Mouse (Mus musculus) forebrain, postnatal 0 days (tissue): ENCODE measurements around the gene Fermt3. TPM values are rescaled to one million over a fixed set of nuclear protein-coding genes. Genes with fewer than 3 reads are reported as not detected.

ENCODE experiments used
- ATAC-seq: fragments of 200-750 bp; cut with Nextera tagmentation; 2 replicates; pipeline ENCODE4 v1.8.0; 2017; ENCODE audit warnings: mild to moderate bottlenecking, moderate library complexity
- DNase-seq: peaks from one replicate; pipeline ENCODE4 v3.0.0-alpha.2; 2015
- H3K27ac ChIP-seq: fragments of 300-500 bp; sonication (generic); 2 replicates; pipeline ENCODE4 v1.5.1; 2014; ENCODE audit warnings: low read depth, mild to moderate bottlenecking, antibody characterized with exemption, low read length, moderate library complexity, mixed read lengths
- H3K27me3 ChIP-seq: fragments of 300-500 bp; sonication (generic); 2 replicates; pipeline ENCODE4 v1.6.1; 2014; ENCODE audit warnings: mild to moderate bottlenecking, low read length, mixed read lengths; ENCODE audit not compliant: insufficient read depth
- H3K36me3 ChIP-seq: fragments of 300-500 bp; sonication (generic); 2 replicates; pipeline ENCODE4 v1.6.1; 2014; ENCODE audit warnings: mild to moderate bottlenecking, moderate library complexity; ENCODE audit not compliant: insufficient read depth
- H3K4me1 ChIP-seq: fragments of 300-500 bp; sonication (generic); 2 replicates; pipeline ENCODE4 v1.6.1; 2014; ENCODE audit warnings: antibody characterized with exemption; ENCODE audit not compliant: insufficient read depth
- H3K4me2 ChIP-seq: fragments of 300-500 bp; sonication (generic); 2 replicates; pipeline ENCODE4 v1.6.1; 2014; ENCODE audit warnings: low read depth, mild to moderate bottlenecking, moderate library complexity
- H3K4me3 ChIP-seq: fragments of 300-500 bp; sonication (generic); 2 replicates; pipeline ENCODE4 v1.5.1; 2014; ENCODE audit warnings: low read depth, low read length, mixed read lengths
- H3K9ac ChIP-seq: fragments of 300-500 bp; sonication (generic); 2 replicates; pipeline ENCODE4 v1.6.1; 2014; ENCODE audit warnings: mild to moderate bottlenecking
- H3K9me3 ChIP-seq: fragments of 300-500 bp; sonication (generic); 2 replicates; pipeline ENCODE4 v1.6.1; 2016; ENCODE audit warnings: low read length
- CTCF ChIP-seq: sonication (generic); IDR thresholded peaks from 2 replicates; pipeline ENCODE4 v1.5.1; 2016; ENCODE audit warnings: antibody characterized with exemption, control low read depth, low read depth
- WGBS: fragments of 180-500 bp; shearing (Covaris S2); extraction: QIAGEN DNeasy Blood & Tissue Kit; methylation state at CpG from one replicate; pipeline ENCODE4 v1.1.7; 2014; 5-methylcytosine and 5-hydroxymethylcytosine counted together
- polyA plus RNA-seq: library from polyadenylated mRNA; unstranded; fragments of >200 nt; fragmentation: Nextera tagmentation; extraction: Ambion mirVana; gene quantifications from 2 replicates; pipeline ENCODE4 v1.2.1, GENCODE M21; 2015
- total RNA-seq: library from RNA; depleted of rRNA; stranded (reverse); fragments of >200 nt; gene quantifications from 2 replicates; pipeline ENCODE4 v1.2.3, GENCODE M21; 2014

Gene Fermt3
- total and polyA plus RNA-seq, 2 experiments from 2014 or later = 3.6 to 6.0 TPM

DNA sequence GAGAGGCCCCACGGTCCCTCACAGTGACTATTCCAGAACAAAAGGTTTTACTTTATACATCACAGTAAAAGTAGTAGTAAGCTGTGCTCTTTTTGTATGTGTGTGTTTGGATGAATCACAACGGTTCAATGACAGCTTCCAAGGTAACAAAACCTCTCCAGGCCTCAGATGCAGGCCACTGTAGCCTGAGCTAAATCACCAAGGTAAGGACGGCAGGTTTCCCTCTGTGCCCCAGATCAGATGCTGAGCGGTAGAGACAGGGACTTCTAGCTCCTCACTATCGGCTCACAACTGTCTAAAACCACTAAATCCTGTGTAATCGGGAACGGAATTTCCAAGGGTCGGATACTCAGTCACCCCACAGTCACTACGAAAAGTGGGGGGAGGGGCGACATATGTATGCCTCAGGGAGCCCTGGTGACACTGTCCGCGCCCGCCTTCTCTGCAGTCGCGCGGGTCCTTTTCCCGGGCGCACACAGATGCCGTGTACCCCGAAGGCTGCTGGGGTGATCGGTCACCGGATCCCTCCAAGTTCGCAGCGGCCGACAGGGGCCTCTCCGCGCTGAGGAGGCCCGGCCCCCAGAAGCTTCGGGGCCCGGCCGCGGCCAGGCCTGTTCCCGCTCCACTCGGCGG, 19.9 kb upstream of the Fermt3 start:
- peaks cover 8% of the 10 kb centered on the region; the same call in 1 of the 2 replicates for H3K4me1 ChIP-seq
- under 1% methylated on average over 34 of the region's 35 CpGs for WGBS
- H3K27ac ChIP-seq = peak overlapping the region; percentile 94
- H3K4me2 ChIP-seq = peak overlapping the region; percentile 70
- no peaks in the 10 kb centered on the region for H3K27me3 ChIP-seq
- peak overlapping the region; percentile 86 for H3K9ac ChIP-seq
- H3K4me3 ChIP-seq = peak overlapping the region; percentile 88
- no peaks in the 10 kb centered on the region for H3K9me3 ChIP-seq
- ATAC-seq (peak; percentile 2), DNase-seq (peak; percentile 65)
- H3K36me3 ChIP-seq = peaks cover 4% of the 10 kb centered on the region
- no peak for TF ChIP-seq CTCF

DNA sequence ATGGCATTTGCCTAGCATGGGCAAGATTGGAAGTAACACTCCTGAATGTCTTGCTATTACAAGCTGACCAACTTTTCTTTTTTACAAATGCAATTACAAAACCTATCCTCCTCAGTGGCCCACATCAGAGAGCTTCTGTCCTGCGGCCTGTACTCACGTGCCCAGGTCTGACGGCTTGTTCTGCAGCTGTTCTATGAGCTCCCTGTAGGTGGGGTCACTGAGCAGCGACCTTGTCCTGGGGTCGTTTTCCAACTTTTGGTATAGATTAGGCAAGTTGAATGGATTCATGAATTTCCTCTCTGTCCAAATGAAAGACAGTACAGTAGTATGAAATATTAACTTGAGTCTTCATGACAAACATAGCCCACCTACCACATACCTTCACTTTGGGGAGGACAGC, 14.7 kb upstream of the Fermt3 start:
- Histone ChIP-seq H3K9me3 (no peaks in the 10 kb centered on the region), H3K4me3 (no peak overlapping the region), H3K27ac (no peak overlapping the region), H3K4me1 (peaks cover 7% of the 10 kb centered on the region; the same call in 1 of the 2 replicates), H3K36me3 (peaks cover 51% of the 10 kb centered on the region), H3K4me2 (no peak overlapping the region), H3K27me3 (no peaks in the 10 kb centered on the region), H3K9ac (no peak overlapping the region)
- ATAC-seq (no peak), DNase-seq (no peak)
- 89% methylated on average over 5 of the region's 5 CpGs for WGBS
- no peak for TF ChIP-seq CTCF

DNA sequence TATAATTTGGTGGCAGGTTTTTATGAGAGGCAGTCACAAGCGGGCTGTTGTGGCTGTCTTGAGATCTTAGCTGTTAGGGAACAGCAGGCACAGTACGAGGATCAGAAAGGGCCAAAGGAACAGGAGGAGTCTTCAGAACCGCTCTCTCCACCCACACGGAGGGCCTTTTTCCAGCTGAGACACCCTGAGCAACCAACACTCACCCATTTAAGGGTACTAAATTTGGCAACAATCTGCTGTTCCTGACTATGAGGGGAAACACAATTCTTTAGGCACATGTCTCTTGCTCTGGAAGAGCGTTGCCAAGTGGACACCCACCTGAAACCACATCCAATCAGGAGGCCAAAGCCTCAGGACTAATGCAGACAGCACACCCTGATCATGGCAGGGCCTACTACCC, 10.3 kb upstream of the Fermt3 start:
- Histone ChIP-seq H3K4me2 (no peak overlapping the region), H3K9me3 (no peaks in the 10 kb centered on the region), H3K4me3 (no peak overlapping the region), H3K27ac (no peak overlapping the region), H3K9ac (no peak overlapping the region), H3K27me3 (no peaks in the 10 kb centered on the region), H3K36me3 (peaks cover 85% of the 10 kb centered on the region), H3K4me1 (no peaks in the 10 kb centered on the region)
- 95% methylated on average over 5 of the region's 5 CpGs for WGBS
- no peak for ATAC-seq
- no peak for TF ChIP-seq CTCF
- DNase-seq = no peak

DNA sequence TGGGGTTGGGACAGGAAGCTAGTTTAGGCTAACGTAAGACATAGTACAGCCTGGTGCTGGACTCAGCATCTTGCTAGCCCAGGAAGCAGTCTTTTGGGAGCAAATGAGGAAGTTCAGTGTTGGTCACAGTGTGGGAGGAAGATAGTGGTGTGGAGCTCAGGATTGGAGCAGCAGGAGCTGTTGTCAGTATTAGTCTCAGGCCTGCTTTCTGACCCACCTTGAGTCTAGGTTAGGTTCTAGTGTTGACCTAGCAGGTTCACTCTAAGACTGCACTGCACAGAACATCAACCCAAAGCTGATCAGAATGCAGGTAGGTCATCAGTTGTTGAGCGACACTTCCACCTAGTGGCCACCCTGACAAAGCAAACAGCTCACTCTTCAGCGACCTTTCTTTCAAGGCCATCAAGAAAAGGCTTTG, 964 bp upstream of the Fermt3 start:
- Histone ChIP-seq H3K27me3 (no peaks in the 10 kb centered on the region), H3K9me3 (no peaks in the 10 kb centered on the region), H3K36me3 (peaks cover 64% of the 10 kb centered on the region), H3K4me1 (no peaks in the 10 kb centered on the region), H3K4me3 (no peak overlapping the region), H3K9ac (no peak overlapping the region), H3K27ac (no peak overlapping the region), H3K4me2 (no peak overlapping the region)
- DNase-seq = peak; percentile 56
- ATAC-seq = peak; percentile 54
- TF ChIP-seq CTCF = peak; percentile 77
- 47% methylated on average over 3 of the region's 3 CpGs for WGBS

DNA sequence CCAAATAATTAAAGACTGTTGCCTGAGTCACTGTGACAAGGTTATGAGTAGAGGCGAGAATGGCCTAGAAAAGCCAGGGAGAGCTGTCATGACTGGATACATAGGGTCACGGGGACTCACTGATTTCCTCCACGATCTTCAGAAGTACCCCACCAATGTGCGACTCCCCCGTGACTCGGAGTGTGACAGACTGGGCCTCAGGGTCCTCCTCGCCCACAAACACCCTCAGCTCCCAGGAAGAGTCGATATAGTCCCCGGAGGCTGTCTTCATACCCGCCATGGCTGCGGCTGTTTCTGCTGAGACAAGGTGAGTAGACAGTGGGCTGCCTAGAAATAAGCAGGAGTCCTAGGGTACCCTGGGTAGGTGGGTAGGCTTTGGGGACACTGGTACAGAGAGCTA, 723 bp downstream of the Fermt3 start:
- H3K27me3 ChIP-seq = no peaks in the 10 kb centered on the region
- no peaks in the 10 kb centered on the region for H3K9me3 ChIP-seq
- DNase-seq (no peak), ATAC-seq (no peak)
- WGBS = 91% methylated on average over 11 of the region's 11 CpGs
- H3K4me1 ChIP-seq = no peaks in the 10 kb centered on the region
- H3K27ac ChIP-seq = no peak overlapping the region
- H3K4me3 ChIP-seq = no peak overlapping the region
- peaks cover 49% of the 10 kb centered on the region for H3K36me3 ChIP-seq
- no peak overlapping the region for H3K9ac ChIP-seq
- no peak for TF ChIP-seq CTCF
- H3K4me2 ChIP-seq = no peak overlapping the region

DNA sequence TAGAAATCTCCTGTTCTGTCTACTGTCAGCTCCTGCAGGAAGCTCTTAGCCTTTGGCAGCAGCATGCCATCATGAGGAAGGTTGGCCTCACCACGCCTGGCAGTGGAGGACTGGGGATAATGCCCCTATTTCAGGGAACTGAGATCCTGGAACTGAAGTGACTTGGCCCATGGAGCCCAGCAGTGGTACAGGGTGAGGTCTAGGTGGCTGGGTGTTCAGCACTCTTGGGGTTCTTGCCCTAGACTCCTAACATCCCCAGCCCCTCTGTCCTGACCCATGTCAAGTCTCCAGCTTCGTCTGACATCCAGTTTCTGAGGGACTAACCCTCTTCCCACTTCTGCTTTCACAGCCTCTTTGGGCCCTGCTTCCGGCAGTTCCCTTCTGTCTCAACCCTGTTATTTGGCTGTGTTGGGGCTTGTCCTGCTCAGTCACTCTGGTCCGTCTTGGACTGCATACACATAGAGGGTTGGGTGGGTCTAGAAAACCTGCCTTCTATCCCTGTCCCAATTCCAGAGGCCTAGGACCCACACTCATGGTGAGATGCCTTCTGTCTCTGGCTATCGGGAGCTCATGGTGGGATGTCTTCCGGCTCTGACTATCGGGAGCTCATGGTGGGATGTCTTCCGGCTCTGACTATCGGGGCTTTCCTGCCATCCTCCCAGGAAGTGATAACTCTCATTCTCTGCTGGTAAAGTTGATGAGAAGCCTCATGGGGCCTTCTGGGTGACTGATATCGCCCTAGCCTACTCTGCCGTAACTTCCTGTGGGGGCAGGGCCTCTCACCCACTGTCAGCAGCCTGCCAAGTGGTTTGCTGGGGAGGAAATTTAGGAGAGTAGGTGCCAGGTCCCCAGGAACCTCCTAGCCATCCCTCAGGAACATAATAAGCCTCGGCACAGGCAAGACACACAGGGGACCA, 1.5 kb downstream of the Fermt3 start:
- Histone ChIP-seq H3K4me3 (no peak overlapping the region), H3K9ac (no peak overlapping the region), H3K4me1 (no peaks in the 10 kb centered on the region), H3K4me2 (no peak overlapping the region), H3K36me3 (peaks cover 42% of the 10 kb centered on the region), H3K9me3 (no peaks in the 10 kb centered on the region), H3K27ac (no peak overlapping the region), H3K27me3 (no peaks in the 10 kb centered on the region)
- DNase-seq (no peak), ATAC-seq (no peak)
- TF ChIP-seq CTCF = no peak
- WGBS = 84% methylated on average over 12 of the region's 12 CpGs
